Mouse (Mus musculus): Measurements from ENCODE around the gene Aspg. TPM values are rescaled to one million over a fixed set of nuclear protein-coding genes. Genes with fewer than 3 reads are reported as not detected.
A peak's percentile ranks its signal among the peaks of the same experiment; 100 is the strongest.

The Aspg gene
- polyA plus RNA-seq, 1 experiment from 2014 or later: 0.96 TPM

DNA sequence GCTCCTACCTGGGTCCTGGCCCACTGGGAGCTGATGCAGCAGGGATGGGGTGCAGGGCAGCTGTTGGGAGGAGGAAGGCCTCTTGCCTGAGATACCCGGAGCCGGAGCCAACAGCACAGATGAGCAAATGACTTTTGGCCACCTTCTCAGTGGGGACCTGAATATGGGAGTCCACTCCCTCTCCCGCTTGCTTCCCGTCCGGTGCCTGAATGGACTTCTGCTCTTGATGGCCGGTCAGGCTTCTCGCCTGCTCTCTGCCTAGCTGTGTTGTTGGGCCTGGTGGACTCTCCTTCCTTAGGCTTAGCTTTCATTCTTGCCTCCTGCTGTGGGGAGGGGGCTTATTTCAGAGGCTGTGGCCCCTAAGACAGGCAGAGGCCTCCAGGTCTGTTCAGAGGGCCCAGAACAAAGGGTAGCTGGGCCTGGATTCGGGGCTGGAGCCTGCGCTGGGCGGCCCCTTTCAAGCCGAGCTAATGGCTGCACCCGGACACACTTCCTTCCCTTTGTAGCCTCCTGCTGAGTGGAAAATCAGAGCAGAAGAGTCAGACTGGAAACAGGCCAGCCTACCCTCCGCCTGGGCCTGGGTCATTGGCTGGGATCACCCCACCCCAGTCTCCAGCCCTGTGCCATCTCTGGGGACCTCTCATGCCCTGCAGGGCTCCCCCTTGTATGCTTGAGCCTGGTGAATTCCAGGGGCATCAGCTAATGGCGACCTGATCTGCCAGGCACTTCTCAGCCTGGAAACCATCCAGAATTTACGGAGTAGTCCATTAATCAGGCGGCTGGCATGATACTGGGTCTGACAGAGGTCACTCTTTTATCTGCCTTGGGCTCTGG is 49.0 kb downstream of the Aspg start:
- H3K4me1 ChIP-seq: peaks cover 44% of the 10 kb centered on the region

GRCm38 (mm10) chr12:112156804-112157203 is 50.3 kb downstream of the Aspg start:
- Histone ChIP-seq H3K27me3 (replicated peaks) (peaks cover 28% of the 10 kb centered on the region), H3K9ac (peak overlapping the region; percentile 21; the same call in 1 of the 2 replicates), H3K36me3 (no peaks in the 10 kb centered on the region), H3K4me2 (replicated peaks) (no peak overlapping the region), H3K4me1 (peaks cover 43% of the 10 kb centered on the region), H3K9me3 (no peaks in the 10 kb centered on the region), H3K27ac (0 out of 2 replicates have a peak overlapping the region, but pooled peaks have one; percentile 10), H3K4me3 (no peak overlapping the region)
- WGBS: 60% methylated on average over 6 of the region's 6 CpGs
- no peak for ATAC-seq (ENCODE audit: low FRiP score, low read depth)

More for the DNA sequence above, 49.0 kb downstream of the Aspg start:
- H3K36me3 ChIP-seq: no peaks in the 10 kb centered on the region
- H3K9ac ChIP-seq: no peak overlapping the region
- no peak overlapping the region for H3K4me3 ChIP-seq
- ATAC-seq (ENCODE audit: low FRiP score, low read depth): peak; percentile 22; the same call in 1 of the 2 replicates
- no peaks in the 10 kb centered on the region for H3K9me3 ChIP-seq
- peaks cover 32% of the 10 kb centered on the region for H3K27me3 ChIP-seq (replicated peaks)
- peak overlapping the region; percentile 37 for H3K4me2 ChIP-seq (replicated peaks)
- peak overlapping the region; percentile 50; the same call in 1 of the 2 replicates for H3K27ac ChIP-seq
- WGBS: 24% methylated on average over 16 of the region's 16 CpGs

GRCm38 (mm10) chr12:112158246-112158645 is 51.8 kb downstream of the Aspg start:
- ATAC-seq (ENCODE audit: low FRiP score, low read depth): no peak
- H3K4me1 ChIP-seq: peaks cover 58% of the 10 kb centered on the region
- no peak overlapping the region for H3K4me2 ChIP-seq (replicated peaks)
- H3K27ac ChIP-seq: no peak overlapping the region
- peaks cover 19% of the 10 kb centered on the region for H3K27me3 ChIP-seq (replicated peaks)
- WGBS: 64% methylated on average over 8 of the region's 8 CpGs
- H3K9me3 ChIP-seq: no peaks in the 10 kb centered on the region
- no peak overlapping the region for H3K9ac ChIP-seq
- H3K4me3 ChIP-seq: no peak overlapping the region
- no peaks in the 10 kb centered on the region for H3K36me3 ChIP-seq

DNA sequence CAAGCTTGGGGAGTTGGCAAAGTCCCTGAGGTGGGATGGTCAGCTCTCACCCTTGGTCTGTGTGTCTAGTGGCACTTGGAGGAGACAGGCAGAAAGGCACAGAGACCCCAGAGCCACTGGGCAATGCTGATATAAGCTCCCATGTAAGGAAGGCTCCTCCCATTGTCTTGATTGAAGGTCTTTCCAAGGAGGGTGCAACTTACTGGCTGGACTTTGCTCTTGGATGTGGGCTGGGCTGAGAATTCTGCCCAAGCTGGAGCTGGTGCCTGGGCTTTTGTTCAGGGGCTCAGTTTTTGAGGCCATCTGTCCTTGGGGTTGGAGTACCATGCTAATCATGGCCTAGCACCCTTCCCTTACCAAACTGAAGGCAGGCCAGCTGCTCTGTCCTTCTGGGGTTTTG is 52.3 kb downstream of the Aspg start:
- Histone ChIP-seq H3K4me1 (peaks cover 60% of the 10 kb centered on the region), H3K36me3 (no peaks in the 10 kb centered on the region)
- ATAC-seq (ENCODE audit: low FRiP score, low read depth): no peak

GRCm38 (mm10) chr12:112163981-112164839 is 57.7 kb downstream of the Aspg start:
- 20% methylated on average over 16 of the region's 16 CpGs for WGBS
- H3K4me3 ChIP-seq: no peak overlapping the region
- no peaks in the 10 kb centered on the region for H3K9me3 ChIP-seq
- H3K36me3 ChIP-seq: no peaks in the 10 kb centered on the region
- peak; percentile 64 for ATAC-seq (ENCODE audit: low FRiP score, low read depth)
- H3K27me3 ChIP-seq (replicated peaks): peaks cover 8% of the 10 kb centered on the region
- H3K27ac ChIP-seq: no peak overlapping the region; the same call in 1 of the 2 replicates
- peak overlapping the region; percentile 12; the same call in 1 of the 2 replicates for H3K4me2 ChIP-seq (replicated peaks)
- H3K4me1 ChIP-seq: peaks cover 66% of the 10 kb centered on the region
- no peak overlapping the region for H3K9ac ChIP-seq

More for the DNA sequence above, 52.3 kb downstream of the Aspg start:
- H3K4me2 ChIP-seq (replicated peaks): no peak overlapping the region
- peaks cover 16% of the 10 kb centered on the region for H3K27me3 ChIP-seq (replicated peaks)
- H3K9me3 ChIP-seq: no peaks in the 10 kb centered on the region
- no peak overlapping the region for H3K27ac ChIP-seq
- H3K4me3 ChIP-seq: no peak overlapping the region
- no peak overlapping the region for H3K9ac ChIP-seq

DNA sequence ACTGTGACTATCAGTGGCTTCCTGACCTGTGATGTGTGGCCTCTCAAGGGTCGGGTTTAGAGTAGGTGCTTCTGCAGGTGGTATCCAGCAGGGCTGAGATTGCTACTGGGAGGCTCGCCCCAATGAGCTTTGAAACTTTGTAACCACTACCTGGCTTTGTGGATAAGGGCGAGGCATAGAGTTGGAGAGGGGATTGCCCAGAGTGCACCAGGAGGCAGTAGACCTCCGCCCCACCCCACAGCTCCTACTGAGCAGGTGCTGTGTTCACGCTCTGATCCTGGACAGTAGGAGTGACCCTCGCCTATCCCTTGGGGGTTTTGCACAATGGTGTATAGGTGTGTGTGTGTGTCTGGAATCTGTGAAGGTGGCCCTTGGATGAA is 58.4 kb downstream of the Aspg start:
- WGBS: 74% methylated on average over 6 of the region's 6 CpGs
- H3K4me3 ChIP-seq: no peak overlapping the region
- H3K4me2 ChIP-seq (replicated peaks): no peak overlapping the region
- H3K36me3 ChIP-seq: no peaks in the 10 kb centered on the region
- ATAC-seq (ENCODE audit: low FRiP score, low read depth): peak; percentile 30; the same call in 1 of the 2 replicates
- H3K9ac ChIP-seq: no peak overlapping the region
- H3K4me1 ChIP-seq: peaks cover 70% of the 10 kb centered on the region
- no peaks in the 10 kb centered on the region for H3K9me3 ChIP-seq
- H3K27ac ChIP-seq: no peak overlapping the region
- H3K27me3 ChIP-seq (replicated peaks): peaks cover 8% of the 10 kb centered on the region

GRCm38 (mm10) chr12:112169240-112169639 is 62.8 kb downstream of the Aspg start:
- Histone ChIP-seq H3K4me3 (no peak overlapping the region), H3K9me3 (no peaks in the 10 kb centered on the region), H3K27me3 (replicated peaks) (peaks cover 6% of the 10 kb centered on the region; the same call in 1 of the 2 replicates), H3K4me2 (replicated peaks) (no peak overlapping the region), H3K36me3 (peaks cover 5% of the 10 kb centered on the region; the same call in 1 of the 2 replicates), H3K9ac (no peak overlapping the region), H3K27ac (no peak overlapping the region), H3K4me1 (peaks cover 56% of the 10 kb centered on the region)
- ATAC-seq (ENCODE audit: low FRiP score, low read depth): no peak
- 70% methylated on average over 5 of the region's 5 CpGs for WGBS

DNA sequence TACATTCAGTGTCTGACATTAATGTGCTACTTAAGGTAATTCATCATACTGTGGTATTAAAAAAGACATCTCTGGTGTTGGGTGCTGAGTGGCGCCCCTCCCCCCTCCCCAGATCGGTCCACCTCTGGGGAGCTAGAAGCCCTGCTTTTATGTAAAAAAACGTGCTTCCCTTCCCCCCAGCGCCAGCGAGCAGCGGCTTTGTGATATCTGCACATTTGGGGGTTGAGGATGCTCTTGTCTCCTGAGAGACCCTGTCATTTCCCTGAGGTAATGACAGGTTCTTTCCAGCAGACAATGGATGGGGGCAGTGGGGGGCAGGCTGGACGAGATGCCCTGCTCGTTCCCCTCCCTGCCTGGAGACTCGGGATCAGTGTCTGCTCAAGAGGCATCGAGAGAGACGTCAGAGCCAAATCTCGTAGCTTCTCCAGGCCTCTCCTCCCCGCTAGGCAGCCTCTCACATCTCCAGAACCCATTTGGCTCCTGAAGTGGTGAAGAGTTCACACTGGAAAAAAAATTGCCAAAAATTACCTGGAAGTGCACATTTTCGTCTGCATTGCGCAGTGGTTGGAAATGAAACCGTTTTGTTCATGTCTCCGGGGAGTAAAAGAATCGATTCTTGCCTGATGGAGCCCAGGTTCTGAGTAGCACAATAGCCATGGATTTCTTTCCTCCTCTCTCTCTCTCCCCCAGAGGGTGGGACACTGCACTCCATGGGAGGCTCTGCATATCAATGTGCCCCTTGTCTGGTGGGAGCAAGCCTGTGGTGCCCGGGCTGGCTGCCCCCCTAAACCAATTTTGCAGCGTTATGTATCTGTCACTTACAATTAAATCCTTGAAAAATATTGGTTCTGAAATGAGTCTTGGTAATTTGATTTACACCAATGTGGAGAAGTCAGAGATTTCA is 64.4 kb downstream of the Aspg start:
- no peak for ATAC-seq (ENCODE audit: low FRiP score, low read depth)
- no peak overlapping the region for H3K4me3 ChIP-seq

GRCm38 (mm10) chr12:112171657-112172056 is 65.2 kb downstream of the Aspg start:
- peaks cover 15% of the 10 kb centered on the region for H3K36me3 ChIP-seq
- H3K4me2 ChIP-seq (replicated peaks): no peak overlapping the region
- peaks cover 40% of the 10 kb centered on the region for H3K4me1 ChIP-seq
- H3K9ac ChIP-seq: no peak overlapping the region
- H3K27me3 ChIP-seq (replicated peaks): peaks cover 6% of the 10 kb centered on the region; the same call in 1 of the 2 replicates
- H3K4me3 ChIP-seq: no peak overlapping the region
- no peak for ATAC-seq (ENCODE audit: low FRiP score, low read depth)
- WGBS: 91% methylated on average over 1 of the region's 1 CpGs
- no peak overlapping the region for H3K27ac ChIP-seq
- H3K9me3 ChIP-seq: no peaks in the 10 kb centered on the region

More for the DNA sequence above, 64.4 kb downstream of the Aspg start:
- Histone ChIP-seq H3K9me3 (no peaks in the 10 kb centered on the region), H3K9ac (no peak overlapping the region), H3K4me2 (replicated peaks) (peak overlapping the region; percentile 12; the same call in 1 of the 2 replicates), H3K27ac (no peak overlapping the region), H3K4me1 (peaks cover 44% of the 10 kb centered on the region), H3K36me3 (peaks cover 12% of the 10 kb centered on the region), H3K27me3 (replicated peaks) (peaks cover 6% of the 10 kb centered on the region; the same call in 1 of the 2 replicates)
- WGBS: 23% methylated on average over 20 of the region's 20 CpGs

- ATAC-seq (ENCODE audit: low FRiP score, low read depth): no peak
- H3K27ac ChIP-seq: no peak overlapping the region
- no peak overlapping the region for H3K9ac ChIP-seq
Observed at GRCm38 (mm10) chr12:112172214-112172613, 65.7 kb downstream of the Aspg start.

More at GRCm38 (mm10) chr12:112172214-112172613, 65.7 kb downstream of the Aspg start:
- 67% methylated on average over 8 of the region's 8 CpGs for WGBS
- peaks cover 20% of the 10 kb centered on the region for H3K36me3 ChIP-seq
- H3K9me3 ChIP-seq: no peaks in the 10 kb centered on the region
- H3K4me3 ChIP-seq: no peak overlapping the region
- no peak overlapping the region for H3K4me2 ChIP-seq (replicated peaks)
- H3K27me3 ChIP-seq (replicated peaks): peaks cover 6% of the 10 kb centered on the region; the same call in 1 of the 2 replicates
- H3K4me1 ChIP-seq: peaks cover 37% of the 10 kb centered on the region
